Mouse (Mus musculus): ENCODE measurements around the gene Olfr656. TPM values are rescaled to one million over a fixed set of nuclear protein-coding genes. Genes with fewer than 3 reads are reported as not detected.

Olfr656 gene
- total RNA-seq (2021) = not detected
- long read RNA-seq, experiment 1 = 0 reads
- long read RNA-seq, experiment 2 = 0 reads

- DNase-seq (ENCODE audit: low spot score in 2 of 2) = no peak
Observed at GRCm38 (mm10) chr7:104613655-104614054, at the start of gene Olfr656. Gene Olfr656, plus strand, starts transcription at chr7:104613955.

GRCm38 (mm10) chr7:104577014-104577413, 36.7 kb upstream of the Olfr656 start, which contains the start of gene Olfr653:
Gene Olfr653, plus strand, starts transcription at chr7:104577314.
- no peak for DNase-seq (ENCODE audit: low spot score in 2 of 2)

- DNase-seq (ENCODE audit: low spot score in 2 of 2) = no peak
Observed at GRCm38 (mm10) chr7:104580846-104581245, 32.9 kb upstream of the Olfr656 start.

- no peak for DNase-seq (ENCODE audit: low spot score in 2 of 2)
Observed at GRCm38 (mm10) chr7:104581429-104581828, 32.3 kb upstream of the Olfr656 start.

GRCm38 (mm10) chr7:104586725-104587124, 27.0 kb upstream of the Olfr656 start, which contains the start of gene Olfr654:
Gene Olfr654, plus strand, starts transcription at chr7:104587025.
- DNase-seq (ENCODE audit: low spot score in 2 of 2) = no peak

- DNase-seq (ENCODE audit: low spot score in 2 of 2) = no peak
Observed at GRCm38 (mm10) chr7:104588274-104588673, 25.5 kb upstream of the Olfr656 start.

- no peak for DNase-seq (ENCODE audit: low spot score in 2 of 2)
Observed at GRCm38 (mm10) chr7:104601679-104602078, 12.1 kb upstream of the Olfr656 start, which contains the start of gene Olfr655. Gene Olfr655, minus strand, starts transcription at chr7:104601779.

- DNase-seq (ENCODE audit: low spot score in 2 of 2) = no peak
Observed at GRCm38 (mm10) chr7:104603173-104603572, 10.6 kb upstream of the Olfr656 start.

- DNase-seq (ENCODE audit: low spot score in 2 of 2) = no peak
Observed at GRCm38 (mm10) chr7:104604727-104605126, 9.0 kb upstream of the Olfr656 start.

- DNase-seq (ENCODE audit: low spot score in 2 of 2) = no peak
Observed at GRCm38 (mm10) chr7:104624494-104624893, 10.7 kb downstream of the Olfr656 start, which contains the start of gene Olfr657. Gene Olfr657, plus strand, starts transcription at chr7:104624794.

GRCm38 (mm10) chr7:104646841-104647482, 33.2 kb downstream of the Olfr656 start, which contains the start of gene Olfr658:
Gene Olfr658, minus strand, starts transcription at chr7:104647305.
- no peak for DNase-seq (ENCODE audit: low spot score in 2 of 2)

GRCm38 (mm10) chr7:104666453-104666852, 52.7 kb downstream of the Olfr656 start, which contains the start of gene Olfr659:
Gene Olfr659, plus strand, starts transcription at chr7:104666753.
- no peak for DNase-seq (ENCODE audit: low spot score in 2 of 2)

Other genes with a start within 250 kb of the Olfr656 start
- gene Trim30b, start 244.1 kb upstream of the Olfr656 start, total RNA-seq (2021) = under 1 TPM; 0.05 to 0.08 TPM
- gene Trim30c, start 213.1 kb upstream of the Olfr656 start, total RNA-seq (2021) = under 1 TPM in 1 of 2 experiments, not detected in 1; 0.21 TPM
- 1 to 10 TPM; 1.4 to 1.5 TPM for gene Trim30a, start 148.8 kb upstream of the Olfr656 start, total RNA-seq (2021)
- under 1 TPM; 0.32 to 0.62 TPM for gene Trim30d, start 106.1 kb upstream of the Olfr656 start, total RNA-seq (2021)
- gene Olfr651, start 63.8 kb upstream of the Olfr656 start, total RNA-seq (2021) = not detected
- gene Olfr652, start 53.1 kb upstream of the Olfr656 start, total RNA-seq (2021) = not detected
- not detected for gene Olfr653, start 36.6 kb upstream of the Olfr656 start, total RNA-seq (2021)
- gene Olfr654, start 26.9 kb upstream of the Olfr656 start, total RNA-seq (2021) = not detected
- not detected for gene Olfr655, start 12.2 kb upstream of the Olfr656 start, total RNA-seq (2021)
- not detected for gene Olfr657, start 10.8 kb downstream of the Olfr656 start, total RNA-seq (2021)
- not detected for gene Olfr658, start 33.4 kb downstream of the Olfr656 start, total RNA-seq (2021)
- gene Olfr659, start 52.8 kb downstream of the Olfr656 start, total RNA-seq (2021) = not detected
- not detected for gene Olfr661, start 72.5 kb downstream of the Olfr656 start, total RNA-seq (2021)
- not detected for gene Usp17le, start 163.5 kb downstream of the Olfr656 start, total RNA-seq (2021)
- gene Usp17lb, start 228.6 kb downstream of the Olfr656 start, total RNA-seq (2021) = not detected
- not detected for gene Usp17la, start 243.1 kb downstream of the Olfr656 start, total RNA-seq (2021)